Mouse (Mus musculus): ENCODE results near the gene Crybg2. TPM values are rescaled to one million over a fixed set of nuclear protein-coding genes. Genes with fewer than 3 reads are reported as not detected.
A peak's percentile ranks its signal among the peaks of the same experiment; 100 is the strongest.

Gene Crybg2
- polyA plus RNA-seq, 1 experiment: 5.7 TPM

DNA sequence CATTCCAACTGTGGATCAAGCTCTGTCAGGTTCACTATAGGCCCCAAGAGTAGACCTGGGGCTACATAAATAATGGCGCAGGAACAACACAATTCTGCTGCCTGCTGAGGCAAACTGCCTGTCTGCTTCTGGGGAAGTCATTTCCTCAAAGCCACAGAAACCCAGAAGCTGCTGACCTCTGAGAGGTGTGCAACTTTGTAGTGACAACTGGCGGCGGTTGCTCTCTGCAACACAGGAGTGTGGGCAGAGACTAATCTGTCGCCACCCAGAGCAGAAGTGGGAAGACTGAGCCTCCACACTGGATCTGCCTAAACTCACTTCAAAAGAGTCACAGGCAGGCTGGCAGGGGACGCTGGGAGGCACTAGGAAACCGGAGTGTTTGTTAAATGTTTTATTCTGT is 68.9 kb downstream of the Crybg2 start:
- WGBS: 8% methylated on average over 6 of the region's 6 CpGs
- TF ChIP-seq POLR2A (IDR thresholded peaks at IDR 0.05; ENCODE audit: control insufficient read depth, extremely low read depth, insufficient read depth, low read length, poor library complexity): no peak
- no peaks in the 10 kb centered on the region for H3K27me3 ChIP-seq (ENCODE audit: control insufficient read depth, insufficient read depth, low read length)
- peak overlapping the region; percentile 56; the same call in 1 of the 2 replicates for H3K27ac ChIP-seq (ENCODE audit: control insufficient read depth, insufficient read depth, low read length)
- H3K4me3 ChIP-seq (ENCODE audit: control insufficient read depth, insufficient read depth, low read length): no peak overlapping the region
- H3K36me3 ChIP-seq (ENCODE audit: control insufficient read depth, insufficient read depth, low read length): no peaks in the 10 kb centered on the region
- peak; percentile 25 for DNase-seq
- H3K4me1 ChIP-seq (replicated peaks; ENCODE audit: control insufficient read depth, insufficient read depth, low read length): peaks cover 32% of the 10 kb centered on the region

DNA sequence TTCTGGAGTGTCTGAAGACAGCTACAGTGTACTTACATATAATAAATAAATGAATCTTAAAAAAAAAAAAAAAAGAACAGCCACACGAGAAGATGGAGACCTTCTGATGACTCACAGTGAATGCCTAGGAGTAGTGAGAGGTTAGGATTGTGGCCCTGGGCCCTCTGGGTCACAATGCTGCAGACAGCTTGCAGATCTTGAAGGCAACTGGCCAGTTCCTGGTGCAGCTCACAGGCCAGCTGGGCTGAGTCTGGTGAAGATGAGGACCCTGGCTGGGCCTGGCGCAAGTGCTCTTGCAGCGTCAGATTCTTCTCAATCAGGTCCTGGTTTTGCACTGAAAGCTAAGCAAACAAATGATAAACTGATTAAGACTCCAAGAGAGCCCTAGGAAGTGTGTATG is 71.5 kb downstream of the Crybg2 start:
- WGBS: 95% methylated on average over 3 of the region's 3 CpGs
- DNase-seq: no peak
- Histone ChIP-seq H3K27me3 (ENCODE audit: control insufficient read depth, insufficient read depth, low read length) (no peaks in the 10 kb centered on the region), H3K4me3 (ENCODE audit: control insufficient read depth, insufficient read depth, low read length) (no peak overlapping the region), H3K4me1 (replicated peaks; ENCODE audit: control insufficient read depth, insufficient read depth, low read length) (peaks cover 17% of the 10 kb centered on the region), H3K27ac (ENCODE audit: control insufficient read depth, insufficient read depth, low read length) (no peak overlapping the region), H3K36me3 (ENCODE audit: control insufficient read depth, insufficient read depth, low read length) (peaks cover 4% of the 10 kb centered on the region; the same call in 1 of the 2 replicates)
- TF ChIP-seq POLR2A (IDR thresholded peaks at IDR 0.05; ENCODE audit: control insufficient read depth, extremely low read depth, insufficient read depth, low read length, poor library complexity): no peak
- no peak for TF ChIP-seq CTCF (IDR thresholded peaks at IDR 0.05; ENCODE audit: borderline replicate concordance, control insufficient read depth, extremely low read depth, insufficient read depth, low read length, poor library complexity)

DNA sequence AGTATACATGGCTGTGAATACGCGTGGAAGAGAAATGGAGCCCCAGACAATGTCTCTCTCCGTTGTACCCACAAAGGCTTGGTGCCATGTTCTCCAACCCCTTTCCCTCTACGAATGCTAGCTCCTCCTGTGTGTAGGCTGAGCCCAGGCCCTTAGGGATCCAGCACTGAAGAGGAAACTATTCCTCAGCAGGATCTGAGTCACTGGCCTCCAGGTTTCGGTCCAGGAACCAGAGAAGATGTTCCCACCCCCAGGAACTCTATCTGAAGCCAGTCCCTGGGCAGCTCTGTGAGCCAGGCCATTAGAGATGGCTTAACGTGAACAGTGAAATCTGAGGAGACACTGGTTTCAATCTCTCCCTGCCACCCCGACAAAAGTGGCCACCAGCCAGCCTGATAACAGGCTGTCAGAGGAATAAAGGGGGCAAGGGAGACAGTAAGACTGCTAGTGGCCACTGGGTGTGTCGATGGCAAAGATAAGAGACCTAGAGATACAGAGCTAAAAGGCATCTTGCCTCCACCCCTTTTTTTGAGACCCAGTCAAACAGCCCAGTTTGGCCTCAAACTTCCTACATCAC is 72.0 kb downstream of the Crybg2 start:
- 93% methylated on average over 8 of the region's 8 CpGs for WGBS
- no peak for DNase-seq
- TF ChIP-seq POLR2A (IDR thresholded peaks at IDR 0.05; ENCODE audit: control insufficient read depth, extremely low read depth, insufficient read depth, low read length, poor library complexity): no peak
- no peak for TF ChIP-seq CTCF (IDR thresholded peaks at IDR 0.05; ENCODE audit: borderline replicate concordance, control insufficient read depth, extremely low read depth, insufficient read depth, low read length, poor library complexity)
- Histone ChIP-seq H3K27me3 (ENCODE audit: control insufficient read depth, insufficient read depth, low read length) (no peaks in the 10 kb centered on the region), H3K4me3 (ENCODE audit: control insufficient read depth, insufficient read depth, low read length) (no peak overlapping the region), H3K4me1 (replicated peaks; ENCODE audit: control insufficient read depth, insufficient read depth, low read length) (peaks cover 12% of the 10 kb centered on the region), H3K27ac (ENCODE audit: control insufficient read depth, insufficient read depth, low read length) (no peak overlapping the region), H3K36me3 (ENCODE audit: control insufficient read depth, insufficient read depth, low read length) (peaks cover 8% of the 10 kb centered on the region; the same call in 1 of the 2 replicates)

DNA sequence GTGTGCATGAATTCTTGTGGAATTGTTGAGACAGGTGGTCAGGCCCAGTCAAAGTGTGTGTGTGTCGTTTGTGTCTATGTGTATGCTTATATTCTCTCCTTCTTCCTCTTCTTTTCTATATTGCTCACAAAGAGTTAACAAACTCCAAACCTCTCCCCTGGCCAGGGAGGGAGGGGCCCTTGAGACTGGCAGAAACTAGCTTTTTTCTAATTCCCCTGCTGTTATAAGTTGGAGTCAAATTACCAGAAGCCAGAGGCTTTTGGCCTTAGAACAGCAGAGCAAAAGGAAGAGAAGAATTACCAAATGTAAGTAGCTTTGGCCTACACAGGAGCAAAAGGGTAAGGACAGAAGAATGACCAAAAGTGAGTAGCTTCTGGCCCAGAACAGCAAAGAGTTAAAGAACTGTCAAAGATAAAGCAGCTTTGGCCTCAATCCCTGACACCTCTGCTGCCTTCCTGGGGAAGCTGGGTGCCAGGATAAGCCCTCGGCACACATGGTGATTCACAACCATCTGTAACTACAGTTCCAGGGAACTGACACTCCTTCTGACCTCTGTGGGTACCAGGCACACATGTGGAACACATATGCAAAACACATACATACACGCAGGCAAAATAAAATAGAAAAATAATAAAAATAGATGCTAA is 75.8 kb downstream of the Crybg2 start:
- Histone ChIP-seq H3K36me3 (ENCODE audit: control insufficient read depth, insufficient read depth, low read length) (peaks cover 17% of the 10 kb centered on the region), H3K27me3 (ENCODE audit: control insufficient read depth, insufficient read depth, low read length) (no peaks in the 10 kb centered on the region), H3K4me1 (replicated peaks; ENCODE audit: control insufficient read depth, insufficient read depth, low read length) (no peaks in the 10 kb centered on the region), H3K4me3 (ENCODE audit: control insufficient read depth, insufficient read depth, low read length) (no peak overlapping the region), H3K27ac (ENCODE audit: control insufficient read depth, insufficient read depth, low read length) (no peak overlapping the region)
- WGBS: 82% methylated on average over 3 of the region's 3 CpGs
- no peak for DNase-seq
- TF ChIP-seq CTCF (IDR thresholded peaks at IDR 0.05; ENCODE audit: borderline replicate concordance, control insufficient read depth, extremely low read depth, insufficient read depth, low read length, poor library complexity) (no peak), POLR2A (IDR thresholded peaks at IDR 0.05; ENCODE audit: control insufficient read depth, extremely low read depth, insufficient read depth, low read length, poor library complexity) (no peak)

DNA sequence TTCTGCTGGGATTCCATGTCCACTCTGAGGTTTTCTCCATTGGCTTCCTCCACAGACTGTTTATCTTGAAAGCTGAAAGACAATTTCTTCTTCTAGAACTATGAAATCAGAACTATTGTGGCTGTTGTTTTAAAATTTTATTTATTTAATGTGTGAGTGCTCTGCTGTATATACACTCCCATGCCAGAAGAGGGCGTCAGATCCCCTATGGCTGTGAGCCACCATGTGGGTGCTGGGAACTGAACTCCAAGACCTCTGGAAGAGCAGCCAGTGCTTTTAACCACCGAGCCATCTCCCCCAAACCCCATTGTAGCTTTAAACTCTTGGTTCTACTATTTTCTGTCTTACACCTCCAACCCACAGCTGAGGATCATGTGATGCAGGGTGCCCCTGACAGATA is 78.2 kb downstream of the Crybg2 start:
- H3K27me3 ChIP-seq (ENCODE audit: control insufficient read depth, insufficient read depth, low read length): no peaks in the 10 kb centered on the region
- WGBS: 98% methylated on average over 2 of the region's 2 CpGs
- H3K4me1 ChIP-seq (replicated peaks; ENCODE audit: control insufficient read depth, insufficient read depth, low read length): no peaks in the 10 kb centered on the region
- peaks cover 19% of the 10 kb centered on the region for H3K36me3 ChIP-seq (ENCODE audit: control insufficient read depth, insufficient read depth, low read length)
- H3K4me3 ChIP-seq (ENCODE audit: control insufficient read depth, insufficient read depth, low read length): no peak overlapping the region
- TF ChIP-seq POLR2A (IDR thresholded peaks at IDR 0.05; ENCODE audit: control insufficient read depth, extremely low read depth, insufficient read depth, low read length, poor library complexity): no peak
- H3K27ac ChIP-seq (ENCODE audit: control insufficient read depth, insufficient read depth, low read length): no peak overlapping the region
- DNase-seq: no peak

Other genes with a start within 250 kb of the Crybg2 start
- 79.3 and 84.0 TPM in 2 replicates for gene Rps6ka1, start 173.0 kb upstream of the Crybg2 start, polyA plus RNA-seq (2012; rRNA removed)
- 96.2 and 110 TPM in 2 replicates for gene Hmgn2, start 92.2 kb upstream of the Crybg2 start, polyA plus RNA-seq (2012; rRNA removed)
- 32.1 and 33.2 TPM in 2 replicates for gene Dhdds, start 59.9 kb upstream of the Crybg2 start, polyA plus RNA-seq (2012; rRNA removed)
- 0.03 TPM in 2 replicates for gene Lin28a, start 42.0 kb upstream of the Crybg2 start, polyA plus RNA-seq (2012; rRNA removed)
- 4.9 and 5.3 TPM in 2 replicates for gene Zfp683, start 7.0 kb upstream of the Crybg2 start, polyA plus RNA-seq (2012; rRNA removed)
- gene Cd52, start 34.3 kb downstream of the Crybg2 start, polyA plus RNA-seq (2012; rRNA removed): 355 and 480 TPM in 2 replicates
- 91.3 and 120 TPM in 2 replicates for gene Ubxn11, start 41.8 kb downstream of the Crybg2 start, polyA plus RNA-seq (2012; rRNA removed)
- gene Sh3bgrl3, start 68.0 kb downstream of the Crybg2 start, polyA plus RNA-seq (2012; rRNA removed): 1,368 and 1,549 TPM in 2 replicates
- 127 and 145 TPM in 2 replicates for gene Cep85, start 126.3 kb downstream of the Crybg2 start, polyA plus RNA-seq (2012; rRNA removed)
- 0.17 and 0.36 TPM in 2 replicates for gene Gm7534, start 142.2 kb downstream of the Crybg2 start, polyA plus RNA-seq (2012; rRNA removed)
- gene Catsper4, start 166.6 kb downstream of the Crybg2 start, polyA plus RNA-seq (2012; rRNA removed): 0.11 and 0.16 TPM in 2 replicates
- 3.6 and 4.3 TPM in 2 replicates for gene Cnksr1, start 177.6 kb downstream of the Crybg2 start, polyA plus RNA-seq (2012; rRNA removed)
- not detected in 2 replicates for gene E130218I03Rik, start 182.8 kb downstream of the Crybg2 start, polyA plus RNA-seq (2012; rRNA removed)
- 14.8 and 15.1 TPM in 2 replicates for gene Zfp593, start 184.8 kb downstream of the Crybg2 start, polyA plus RNA-seq (2012; rRNA removed)
- gene Gm30191, start 186.1 kb downstream of the Crybg2 start, polyA plus RNA-seq (2012; rRNA removed): not detected in 2 replicates
- 5.2 and 6.6 TPM in 2 replicates for gene Grrp1, start 193.3 kb downstream of the Crybg2 start, polyA plus RNA-seq (2012; rRNA removed)
- 13.3 and 14.4 TPM in 2 replicates for gene Pdik1l, start 227.1 kb downstream of the Crybg2 start, polyA plus RNA-seq (2012; rRNA removed)